17 mouse cellular contexts compared by ENCODE assay signal in the genomic region with DNA sequence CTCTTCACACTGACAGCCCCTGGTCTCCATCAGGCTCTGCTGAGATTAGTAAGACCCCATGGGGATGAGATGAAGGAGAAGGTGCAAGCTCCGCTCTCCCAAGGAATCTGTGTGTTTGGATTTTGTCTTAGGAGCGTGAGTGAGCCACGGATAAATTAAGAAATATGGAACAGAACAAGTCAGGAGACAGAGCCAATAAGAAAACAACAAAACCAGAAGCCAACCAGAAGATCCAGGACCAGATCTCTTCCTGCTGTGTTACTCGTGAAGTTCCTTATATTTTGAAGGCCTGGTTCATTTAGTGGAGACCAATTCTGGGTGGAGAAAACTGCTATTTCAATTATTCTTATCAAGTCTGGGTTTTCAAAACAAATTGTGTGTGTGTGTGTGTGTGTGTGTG. TPM values are rescaled to one million over a fixed set of nuclear protein-coding genes. Genes with fewer than 3 reads are reported as not detected.
"Had no signal": no experiment of that assay in that cellular context is flagged by ENCODE, and none has a peak within 500 bp of the region (broad histone marks: within the 10 kb centered on the region; RNA-seq: fewer than 3 reads in every experiment).

No protein-coding gene starts in this region.

- H3K4me1 ChIP-seq: midbrain, embryonic 13.5 days had no signal

- H3K4me3 ChIP-seq: limb, embryonic 13.5 days; midbrain, embryonic 13.5 days; myocyte; neural tube, embryonic 12.5 days; stomach, embryonic 15.5 days had no signal

- H3K36me3 ChIP-seq: limb, embryonic 13.5 days; midbrain, embryonic 13.5 days; neural tube, embryonic 12.5 days; stomach, embryonic 15.5 days had no signal

- H3K27me3 ChIP-seq: neural tube, embryonic 12.5 days had no signal

- H3K9me3 ChIP-seq: limb, embryonic 13.5 days; midbrain, embryonic 13.5 days; neural tube, embryonic 12.5 days; stomach, embryonic 15.5 days had no signal

- H3K4me2 ChIP-seq: limb, embryonic 13.5 days; midbrain, embryonic 13.5 days; stomach, embryonic 15.5 days had no signal

- H3K27ac ChIP-seq: limb, embryonic 13.5 days; liver, embryonic 14.5 days; midbrain, embryonic 13.5 days; neural tube, embryonic 12.5 days; stomach, embryonic 15.5 days had no signal

- DNase-seq: kidney, adult 8-10 months; kidney, postnatal 25 days; layer of hippocampus, postnatal 36 days; lung, adult 18-20 months; right cerebral cortex, adult 18-20 months; thymus, postnatal 36 days had no signal

- H3K9ac ChIP-seq: limb, embryonic 13.5 days; liver, embryonic 14.5 days; midbrain, embryonic 13.5 days; neural tube, embryonic 12.5 days; stomach, embryonic 15.5 days had no signal

- ATAC-seq: midbrain, embryonic 13.5 days had no signal

RNA-seq across cellular contexts. Expression of a gene that starts 6.5 kb away (rescaled TPM):
- total RNA-seq: layer of hippocampus, postnatal 36 days; left cerebral cortex, adult 8-10 months; left cerebral cortex, postnatal 25 days; liver, adult 2 months; megakaryocyte-erythroid progenitor cell, adult 5-6 weeks had no signal

RNA-seq across cellular contexts. Expression of a gene that starts 13.1 kb away (rescaled TPM):
- total RNA-seq: layer of hippocampus, postnatal 36 days; left cerebral cortex, adult 8-10 months; left cerebral cortex, postnatal 25 days had no signal
- polyA plus RNA-seq: midbrain, embryonic 13.5 days had no signal

RNA-seq across cellular contexts. Expression of a gene that starts 25.7 kb away (rescaled TPM):
- total RNA-seq: layer of hippocampus, postnatal 36 days; left cerebral cortex, adult 8-10 months; left cerebral cortex, postnatal 25 days; megakaryocyte-erythroid progenitor cell, adult 5-6 weeks had no signal
- polyA plus RNA-seq: midbrain, embryonic 13.5 days; testis, adult 2 months had no signal

RNA-seq across cellular contexts. Expression of a gene that starts 40.0 kb away (rescaled TPM):
- total RNA-seq: layer of hippocampus, postnatal 36 days; left cerebral cortex, adult 8-10 months; left cerebral cortex, postnatal 25 days had no signal
- polyA plus RNA-seq: midbrain, embryonic 13.5 days had no signal

RNA-seq across cellular contexts. Expression of a gene that starts 52.8 kb away (rescaled TPM):
- total RNA-seq: layer of hippocampus, postnatal 36 days; left cerebral cortex, adult 8-10 months; left cerebral cortex, postnatal 25 days had no signal
